Comparison of ENCODE assay signal across 9 mouse cellular contexts in genomic region chr7:142672120-142672519, GRCm38 (mm10). TPM values are rescaled to one million over a fixed set of nuclear protein-coding genes. Genes with fewer than 3 reads are reported as not detected.
DNase-seq lines count a peak whose midpoint lies in the region; ATAC-seq and TF ChIP-seq lines count a peak whose summit lies in the region.
"Had no signal": no experiment of that assay in that cellular context is flagged by ENCODE, and none has a peak within 500 bp of the region (broad histone marks: within the 10 kb centered on the region; RNA-seq: fewer than 3 reads in every experiment).

No protein-coding gene starts in this region.

- CTCF ChIA-PET in Patski (lab: Charles Lee), result interaction anchor here (1.1 to 2.6 kb wide), 3 partner anchors 16 to 338 kb away, joined by 3 to 6 read pairs (median 3); no protein-coding TSS in a partner anchor

- peaks cover 30% of the 10 kb centered on the region for H3K9me3 ChIP-seq in heart, embryonic 10.5 days
- peaks cover 10% of the 10 kb centered on the region for H3K9me3 ChIP-seq in embryonic facial prominence, embryonic 11.5 days (replicated peaks; ENCODE audit: control insufficient read depth, low read length)

- H3K27me3 ChIP-seq in heart, adult 2 months (ENCODE audit: control insufficient read depth, insufficient read depth, low read length), result no peaks in the 10 kb centered on the region
- 0 out of 2 replicates have a peak, but pooled peaks cover 4% of the 10 kb centered on the region for H3K27me3 ChIP-seq in heart, embryonic 10.5 days (ENCODE audit: insufficient read depth, poor library complexity, severe bottlenecking)
- H3K27me3 ChIP-seq in Patski, result no peaks in the 10 kb centered on the region
- H3K27me3 ChIP-seq in embryonic facial prominence, embryonic 11.5 days (ENCODE audit: control insufficient read depth, insufficient read depth, low read length), result no peaks in the 10 kb centered on the region

- DNase-seq in heart, adult 2 months, result no peak
- no peak for DNase-seq in heart, embryonic 10.5 days (ENCODE audit: low spot score)
- peak; percentile 69 for DNase-seq in 3T3-L1 (ENCODE audit: low read depth, low spot score)
- DNase-seq in Patski (ENCODE audit: low read depth, low spot score), result peak; percentile 2
- DNase-seq in embryonic facial prominence, embryonic 11.5 days (ENCODE audit: low spot score), result peak; percentile 77
- DNase-seq in layer of hippocampus, adult 11-12 months (ENCODE audit: low spot score), result peak; percentile 73
- DNase-seq in lung, postnatal 14 days, result peak; percentile 63
- DNase-seq in spleen, adult 12 weeks (ENCODE audit: low spot score), result no peak

- no peak overlapping the region for H3K9ac ChIP-seq in heart, adult 2 months (ENCODE audit: low read depth, low read length)
- H3K9ac ChIP-seq in embryonic facial prominence, embryonic 11.5 days (replicated peaks; ENCODE audit: low read length), result no peak overlapping the region

- H3K79me2 ChIP-seq in heart, adult 2 months (replicated peaks; ENCODE audit: control insufficient read depth, insufficient read depth, low read length), result no peaks in the 10 kb centered on the region

- intact Hi-C loops in heart, adult 2 months (cut with DNase I), result loop anchor here (1.0 to 5.0 kb wide), 3 partner anchors 62 to 340 kb away; no protein-coding TSS in a partner anchor

- POLR2A ChIA-PET in Patski (lab: Charles Lee), result interaction anchor here (0.7 kb wide), 1 partner anchor 110 kb away, joined by 5 read pairs; no protein-coding TSS in a partner anchor

- peaks cover under 1% of the 10 kb centered on the region; the same call in 1 of the 2 replicates for H3K4me1 ChIP-seq in heart, adult 2 months (ENCODE audit: control insufficient read depth, insufficient read depth, low read length)
- H3K4me1 ChIP-seq in heart, embryonic 10.5 days, result 0 out of 2 replicates have a peak, but pooled peaks cover 12% of the 10 kb centered on the region
- no peaks in the 10 kb centered on the region for H3K4me1 ChIP-seq in embryonic facial prominence, embryonic 11.5 days (ENCODE audit: control insufficient read depth, insufficient read depth, low read length)

- no peaks in the 10 kb centered on the region for H3K36me3 ChIP-seq in heart, adult 2 months (ENCODE audit: control insufficient read depth, insufficient read depth, low read length)
- peaks cover 24% of the 10 kb centered on the region for H3K36me3 ChIP-seq in heart, embryonic 10.5 days
- no peaks in the 10 kb centered on the region for H3K36me3 ChIP-seq in embryonic facial prominence, embryonic 11.5 days (replicated peaks; ENCODE audit: control insufficient read depth, insufficient read depth, low read depth, low read length)

- no peak for TF ChIP-seq EP300 in heart, adult 2 months (IDR thresholded peaks at IDR 0.05; ENCODE audit: insufficient read depth, low read depth, low read length)

- ATAC-seq in Patski, result no peak
- ATAC-seq in embryonic facial prominence, embryonic 11.5 days (replicated peaks; ENCODE audit: insufficient number of reproducible peaks, low FRiP score, low TSS enrichment, low read depth), result no peak

- WGBS in heart, adult 2 months, result 17% methylated on average over 4 of the region's 4 CpGs
- 21% methylated on average over 4 of the region's 4 CpGs for WGBS in heart, embryonic 10.5 days
- 12% methylated on average over 4 of the region's 4 CpGs for WGBS in embryonic facial prominence, embryonic 11.5 days

- H3K4me3 ChIP-seq in heart, adult 2 months, result no peak overlapping the region
- H3K4me3 ChIP-seq in heart, embryonic 10.5 days, result no peak overlapping the region
- no peak overlapping the region for H3K4me3 ChIP-seq in embryonic facial prominence, embryonic 11.5 days (ENCODE audit: low read depth, low read length)

- TF ChIP-seq CTCF in heart, adult 2 months (IDR thresholded peaks at IDR 0.05), result peak; percentile 89
- peak; percentile 62 for TF ChIP-seq CTCF in Patski (IDR thresholded peaks at IDR 0.05)

- no peak overlapping the region for H3K27ac ChIP-seq in heart, adult 2 months
- H3K27ac ChIP-seq in heart, embryonic 10.5 days, result no peak overlapping the region
- H3K27ac ChIP-seq in embryonic facial prominence, embryonic 11.5 days (replicated peaks; ENCODE audit: low read depth, low read length), result no peak overlapping the region

- no peak overlapping the region for H3K4me2 ChIP-seq in embryonic facial prominence, embryonic 11.5 days (ENCODE audit: low read depth, low read length)

- in situ Hi-C loops in Patski (cut with MboI; ENCODE audit: low pct_unique_long_range_greater_than_20kb), result loop anchor here (5.0 kb wide), 1 partner anchor 130 kb away; no protein-coding TSS in a partner anchor

- no peak for TF ChIP-seq POLR2A in heart, adult 2 months (IDR thresholded peaks at IDR 0.05; ENCODE audit: insufficient read depth, low read depth, low read length)

RNA-seq across cellular contexts. Expression of gene Gm49394, which starts 2.4 kb away (rescaled TPM):
- total RNA-seq in heart, adult 2 months (2021), result not detected
- polyA plus RNA-seq in heart, adult 2 months (2012; rRNA removed), result not detected in 2 replicates
- 0.17 and 0.34 TPM in 2 replicates for polyA plus RNA-seq in heart, embryonic 10.5 days (2016; fragmentation: Nextera tagmentation; extraction: Ambion mirVana)
- not detected for polyA plus RNA-seq in Patski (2021)
- polyA plus RNA-seq in embryonic facial prominence, embryonic 11.5 days (2014; fragmentation: Nextera tagmentation; extraction: Ambion mirVana), result 0.08 TPM in 1 of 2 replicates, not detected in the other
- polyA plus RNA-seq: neural tube, embryonic 11.5 days had no signal

RNA-seq across cellular contexts. Expression of gene Igf2, which starts 5.5 kb away (rescaled TPM):
- total RNA-seq in heart, adult 2 months (2021), result 10 to 100 TPM; 60.0 to 75.2 TPM
- 64.5 and 80.0 TPM in 2 replicates for polyA plus RNA-seq in heart, adult 2 months (2012; rRNA removed)
- 962 and 991 TPM in 2 replicates for polyA plus RNA-seq in heart, embryonic 10.5 days (2016; fragmentation: Nextera tagmentation; extraction: Ambion mirVana)
- 0.13 TPM for polyA plus RNA-seq in Patski (2021)
- polyA plus RNA-seq in embryonic facial prominence, embryonic 11.5 days (2014; fragmentation: Nextera tagmentation; extraction: Ambion mirVana), result 313 and 355 TPM in 2 replicates

Comparison
In these comparisons a context has a peak if more than half of its experiments do, and no peak if none do; other contexts are left out.
1. DNase-seq: peak in 3T3-L1 (single experiment), Patski (single experiment), embryonic facial prominence, embryonic 11.5 days (single experiment), layer of hippocampus, adult 11-12 months (single experiment) and lung, postnatal 14 days (single experiment); none in heart, adult 2 months (0 of 2), heart, embryonic 10.5 days (single experiment) and spleen, adult 12 weeks (single experiment).
2. RNA of gene Igf2, which starts 5.5 kb away (polyA plus RNA-seq): 962 to 991 TPM in heart, embryonic 10.5 days, 313 to 355 TPM in embryonic facial prominence, embryonic 11.5 days and 64.5 to 80.0 TPM in heart, adult 2 months; 0.13 TPM in Patski (single experiment); every median in the first group is over 10 times any median in the second.